Mouse (Mus musculus) frontal cortex, postnatal 14 days (tissue): ENCODE results near the gene Plppr2.

ENCODE experiments used
- DNase-seq, 2 experiments: peaks; one replicate each; pipeline ENCODE4 v3.0.0; 2022; ENCODE audit warnings: low spot score in 2 of 2

Plppr2 gene

DNA sequence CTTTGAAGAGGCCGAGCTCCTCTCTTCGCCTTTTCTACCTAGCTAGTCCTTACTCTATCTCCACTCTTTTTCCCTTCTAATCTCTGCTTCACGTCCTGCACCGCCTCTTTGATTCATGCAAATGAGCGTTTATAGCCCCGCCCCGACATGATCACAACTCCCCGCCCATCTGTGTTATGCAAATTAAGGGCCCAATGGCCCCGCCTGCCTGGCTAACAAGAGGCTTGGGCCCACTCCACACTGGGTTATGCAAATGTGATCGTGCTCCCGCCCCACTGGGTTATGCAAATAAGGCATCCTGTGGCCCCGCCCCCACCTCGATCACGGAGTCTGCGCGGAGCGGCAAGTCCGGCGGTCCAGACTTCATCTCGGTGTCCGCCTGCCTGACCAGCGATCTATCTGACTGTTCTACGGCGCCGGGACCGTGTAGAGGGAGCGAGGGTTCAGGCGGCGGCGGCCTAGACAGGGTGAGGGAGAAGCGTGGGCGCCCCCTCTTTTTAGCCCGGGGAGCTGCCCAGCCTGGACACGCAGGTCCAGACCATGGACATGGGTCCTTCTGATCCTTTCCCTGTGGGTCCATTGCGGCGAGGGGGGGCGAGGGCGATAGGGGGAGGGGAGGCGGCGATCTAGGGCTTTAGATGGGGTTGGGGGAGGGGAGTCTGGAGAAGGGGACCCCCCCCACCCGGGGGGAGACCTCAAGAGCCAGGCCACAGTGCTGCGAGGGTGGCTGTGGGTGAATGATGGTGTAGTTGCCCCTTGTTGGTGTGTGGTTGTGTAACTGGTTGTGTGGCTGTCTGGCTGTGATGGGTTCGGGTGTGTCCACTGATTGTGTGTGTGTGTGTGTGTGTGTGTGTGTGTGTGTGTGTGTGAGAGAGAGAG, at the start of gene Plppr2:
Gene Plppr2 (plus strand): TSS at position 342 of the 879 bp plus-strand sequence.
- peak; percentile 96 to 98 for DNase-seq

DNA sequence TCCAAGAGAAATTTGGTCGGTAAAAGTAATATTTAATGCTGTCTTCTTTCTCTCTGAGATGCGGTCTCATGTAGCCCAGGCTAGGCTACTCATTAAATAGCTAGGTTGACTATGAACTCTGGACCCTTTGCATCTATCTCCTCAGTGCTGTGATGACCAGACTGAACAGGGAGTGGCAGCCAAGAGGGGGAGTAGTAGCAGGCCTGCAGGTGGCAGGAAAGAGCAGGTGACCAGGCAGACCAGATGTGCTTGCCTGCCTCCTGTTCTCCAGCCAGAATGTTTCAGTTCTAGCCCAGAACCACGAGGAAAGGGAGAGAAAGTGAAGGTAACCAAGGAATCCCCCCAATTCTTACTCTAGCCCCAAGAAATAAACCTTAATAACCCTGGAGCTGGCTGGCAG, 47.6 kb upstream of the Plppr2 start:
- DNase-seq, result no peak

DNA sequence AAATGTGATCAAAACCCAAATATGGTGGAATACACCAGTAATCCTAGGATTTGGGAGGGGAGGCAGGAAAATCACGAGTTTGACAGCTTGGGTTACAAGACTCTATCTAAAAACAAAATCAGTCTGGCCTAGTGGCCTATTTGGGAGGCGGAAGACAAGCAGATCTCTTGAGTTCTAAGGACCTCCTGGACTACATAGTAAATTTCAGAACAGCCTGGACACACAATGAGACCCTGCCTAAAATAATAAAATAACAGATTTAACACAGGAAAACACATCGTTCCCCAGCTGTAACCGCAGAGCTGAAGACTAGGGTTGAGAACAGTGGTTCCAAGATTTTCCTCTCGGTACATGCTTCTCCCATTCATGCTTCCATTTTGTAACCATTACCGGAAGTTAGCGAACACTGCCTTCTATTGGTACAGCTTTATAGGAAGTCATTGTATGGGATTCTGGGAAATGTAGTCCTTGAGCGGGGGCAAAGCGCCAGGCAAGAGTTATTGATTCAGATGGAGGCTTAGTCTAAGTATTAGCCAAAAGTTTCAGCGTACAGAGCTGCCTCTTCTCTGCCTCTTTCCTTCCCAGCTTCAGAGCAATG, 35.5 kb upstream of the Plppr2 start:
- peak; percentile 38 to 52 for DNase-seq

DNA sequence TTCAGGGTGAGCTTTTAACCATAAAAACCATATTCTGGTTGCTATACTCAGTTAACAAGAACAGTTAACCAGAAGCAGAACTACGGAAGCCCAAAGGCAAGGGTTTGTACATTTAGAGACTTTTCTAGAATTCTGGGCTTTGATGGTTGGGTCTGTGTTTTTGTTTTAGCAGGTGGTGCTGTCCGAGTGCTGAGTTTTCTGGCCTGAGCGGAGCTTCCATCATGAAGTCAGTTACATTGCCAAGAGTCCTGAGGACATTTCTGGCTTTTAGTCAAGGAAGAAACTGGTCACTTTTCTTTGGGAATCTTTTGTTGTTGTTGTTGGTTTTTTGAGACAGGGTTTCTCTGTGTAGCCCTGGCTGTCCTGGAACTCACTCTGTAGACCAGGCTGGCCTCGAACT, 32.8 kb upstream of the Plppr2 start:
- no peak for DNase-seq

DNA sequence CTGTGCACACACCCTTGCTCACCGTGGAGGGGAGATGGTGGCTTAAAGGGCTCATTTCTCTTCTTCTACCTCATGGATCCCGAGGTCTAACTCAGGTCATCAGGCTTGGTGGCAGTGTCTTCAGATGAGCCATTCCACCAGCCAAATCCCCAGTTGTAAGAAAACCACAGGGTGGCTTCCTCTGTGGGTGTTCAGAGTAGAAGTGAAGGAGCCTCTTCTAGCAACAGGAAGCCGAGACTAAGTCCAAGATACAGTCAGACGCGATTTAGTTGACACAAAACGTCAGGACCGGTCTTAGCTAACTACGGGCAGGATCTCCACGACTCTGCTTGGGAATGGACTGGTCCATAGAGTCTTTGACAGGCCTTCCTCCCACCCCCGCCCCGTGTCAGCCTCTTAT, 28.6 kb upstream of the Plppr2 start:
- no peak for DNase-seq

DNA sequence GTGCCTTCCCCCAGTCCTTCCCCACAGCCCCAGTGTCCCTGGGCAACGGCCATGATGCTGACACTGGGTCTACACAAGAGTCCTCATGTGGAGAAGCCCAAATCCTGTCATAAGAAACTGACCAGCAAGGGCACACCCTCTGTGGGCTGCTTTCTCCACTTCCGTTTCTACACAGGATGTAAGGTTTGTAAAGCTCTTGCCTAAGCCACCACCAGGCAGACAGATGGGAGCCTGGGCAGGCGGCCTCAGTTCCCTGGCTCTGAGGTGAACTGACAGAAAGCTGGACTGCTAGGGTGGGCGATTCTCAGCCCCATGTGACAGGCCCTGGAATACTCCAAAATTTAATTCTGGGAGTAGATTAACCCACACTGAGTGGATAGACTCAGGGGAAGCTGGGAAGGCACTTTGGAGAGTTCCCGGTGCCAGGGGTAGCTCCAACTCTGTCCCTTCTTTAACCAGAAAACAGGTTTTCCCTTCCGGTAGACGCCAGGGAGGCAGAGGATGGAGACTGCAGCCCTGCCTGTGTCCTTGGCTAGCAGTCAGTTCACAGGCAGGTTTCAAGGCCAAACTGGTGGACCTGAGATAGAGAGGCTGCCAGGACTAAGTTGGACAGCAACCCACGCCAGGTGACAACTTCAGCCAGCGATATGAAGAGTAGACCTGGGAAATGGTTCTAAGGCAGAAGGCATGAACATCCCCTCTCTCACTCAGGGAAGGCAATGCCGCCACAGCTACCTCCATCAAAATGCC, 27.2 kb upstream of the Plppr2 start:
- no peak for DNase-seq

DNA sequence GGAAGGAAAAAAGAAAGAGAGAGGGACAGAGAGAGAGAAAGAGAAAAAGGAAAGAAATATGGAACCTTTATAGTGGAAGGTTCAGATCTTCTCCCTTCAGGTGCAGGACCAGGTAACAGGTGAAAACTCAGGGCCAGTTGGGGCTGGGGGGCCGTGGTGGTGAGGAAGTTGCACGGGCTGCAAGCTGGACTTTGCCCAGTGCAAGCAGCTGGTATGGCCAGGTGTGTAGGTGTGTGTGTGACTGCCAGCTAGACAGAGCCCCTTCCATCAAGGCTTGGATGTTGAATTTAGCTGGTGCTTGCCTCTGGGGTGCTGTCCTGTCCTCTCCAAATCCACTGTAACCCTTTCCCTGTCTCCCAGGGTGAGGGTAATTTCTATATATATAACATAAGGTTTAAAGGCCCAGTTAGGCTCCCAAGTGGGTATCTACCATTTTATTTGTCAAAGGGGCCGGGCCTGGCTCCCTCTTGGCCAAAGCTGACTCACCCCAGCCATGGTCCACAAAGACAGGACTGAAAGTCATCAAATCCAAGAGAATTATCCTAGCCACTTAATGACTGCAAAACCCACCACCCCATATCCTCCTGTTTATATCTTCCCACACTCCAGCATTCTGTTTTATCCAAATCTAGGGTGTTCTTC, 19.9 kb upstream of the Plppr2 start:
- DNase-seq, result no peak

DNA sequence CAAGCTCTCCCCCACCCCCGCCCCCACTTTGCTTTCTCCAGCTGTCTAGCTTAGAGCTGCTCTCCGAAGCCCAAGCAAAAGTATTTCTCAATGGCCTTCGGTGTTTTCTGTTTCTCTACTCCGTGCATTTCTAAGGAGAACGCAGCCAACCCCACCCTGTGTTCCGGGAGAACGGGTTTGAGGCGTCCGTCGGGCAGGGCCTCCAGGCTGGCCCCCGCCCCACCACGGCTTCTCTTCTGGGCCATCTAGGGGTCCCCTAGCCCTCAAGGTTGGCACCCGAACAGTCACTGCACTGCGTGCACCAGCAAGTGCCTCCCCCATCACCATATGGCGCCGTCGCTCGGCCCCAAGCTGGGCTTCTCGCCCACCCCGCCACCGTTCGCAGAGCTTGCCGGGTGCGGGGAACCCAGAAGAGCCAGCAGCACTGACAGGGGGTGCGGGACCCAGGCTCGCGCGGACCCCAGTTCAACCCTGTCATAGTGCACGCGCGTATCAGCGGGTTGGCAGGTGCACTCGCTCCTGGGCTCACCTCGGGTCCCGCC, 19.3 kb upstream of the Plppr2 start:
- DNase-seq, result peak; percentile 68 to 71

DNA sequence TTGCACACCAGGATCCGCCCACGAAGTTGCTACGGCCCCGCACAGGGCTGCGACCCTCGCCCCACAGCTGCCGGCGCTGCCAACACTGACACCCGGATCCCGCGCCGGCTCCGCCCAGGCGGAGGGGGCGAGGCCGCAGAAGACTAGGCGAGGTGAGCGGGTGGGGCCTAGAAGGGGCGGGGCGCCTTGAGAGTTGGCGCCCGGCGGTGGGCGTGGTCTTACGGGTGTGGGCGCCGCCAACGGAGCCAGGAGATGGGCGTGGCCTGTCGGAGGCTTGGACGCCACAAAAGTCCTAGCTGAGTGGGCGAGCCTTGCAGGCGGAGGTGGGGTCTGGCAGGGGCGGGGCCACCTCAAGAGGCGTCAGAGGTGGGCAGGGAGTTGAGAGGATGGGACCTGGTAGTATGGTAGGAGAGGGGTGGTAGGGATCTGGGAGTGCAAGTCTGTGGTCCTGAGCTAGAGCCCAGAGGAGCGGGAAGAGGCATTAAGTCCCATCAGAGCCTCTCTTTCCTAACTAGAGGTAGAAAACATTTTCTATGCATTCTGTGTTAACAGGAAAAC, 18.7 kb upstream of the Plppr2 start, which contains the start of gene Rab3d:
Gene Rab3d (minus strand): TSS at position 158 of the 558 bp plus-strand sequence.
- DNase-seq, result peak; percentile 80 to 82

DNA sequence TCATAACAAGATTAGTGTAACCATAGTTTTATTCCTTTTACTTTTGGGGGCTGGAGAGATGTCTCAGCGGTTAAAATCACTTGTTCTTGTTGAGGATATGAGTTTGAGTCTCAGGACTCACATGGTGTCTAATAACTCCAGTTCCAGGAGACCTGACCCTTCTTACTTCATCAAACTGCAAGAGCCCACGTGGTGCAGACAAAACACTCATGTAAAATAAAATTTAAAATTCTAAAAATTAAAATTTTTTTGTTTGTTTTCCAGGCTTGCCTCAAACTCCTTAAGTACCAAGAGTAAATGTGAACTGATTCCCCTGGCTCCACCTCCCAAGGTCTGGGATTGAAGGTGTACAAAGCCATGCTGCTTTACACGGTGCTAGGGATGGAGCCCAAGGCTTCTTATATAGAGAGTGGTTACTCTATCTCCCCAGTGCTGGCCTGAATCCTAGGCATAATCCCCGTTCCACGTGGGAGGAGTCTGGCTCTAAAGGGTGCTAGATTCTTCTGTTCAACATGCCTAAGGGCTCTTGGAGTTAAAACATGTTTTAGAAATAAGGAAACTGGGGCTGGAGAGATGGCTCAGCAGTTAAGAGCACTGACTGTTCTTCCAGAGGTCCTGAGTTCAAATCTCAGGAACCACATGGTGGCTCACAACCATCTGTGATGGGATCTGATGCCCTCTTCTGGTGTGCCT, 18.0 kb upstream of the Plppr2 start:
- no peak for DNase-seq

DNA sequence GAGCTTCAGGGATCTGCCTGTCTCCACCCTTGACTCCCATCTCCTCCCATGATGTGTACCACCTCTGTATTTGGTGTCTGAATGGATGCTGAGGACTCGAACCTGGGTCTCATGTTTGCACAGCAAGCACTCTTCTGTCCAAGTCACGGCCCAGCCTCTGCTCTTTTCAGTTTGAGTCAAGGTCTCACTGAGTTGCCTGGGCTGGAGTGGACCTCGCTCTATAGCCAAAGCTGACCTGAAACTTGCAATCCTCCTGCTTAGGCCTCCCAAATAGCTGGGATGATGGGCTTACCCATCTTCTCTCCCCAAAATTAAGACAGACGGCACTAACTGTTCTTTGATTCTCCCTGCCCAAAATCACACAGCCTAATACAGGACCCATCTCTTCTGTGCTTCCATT, 13.8 kb upstream of the Plppr2 start:
- DNase-seq, result no peak

DNA sequence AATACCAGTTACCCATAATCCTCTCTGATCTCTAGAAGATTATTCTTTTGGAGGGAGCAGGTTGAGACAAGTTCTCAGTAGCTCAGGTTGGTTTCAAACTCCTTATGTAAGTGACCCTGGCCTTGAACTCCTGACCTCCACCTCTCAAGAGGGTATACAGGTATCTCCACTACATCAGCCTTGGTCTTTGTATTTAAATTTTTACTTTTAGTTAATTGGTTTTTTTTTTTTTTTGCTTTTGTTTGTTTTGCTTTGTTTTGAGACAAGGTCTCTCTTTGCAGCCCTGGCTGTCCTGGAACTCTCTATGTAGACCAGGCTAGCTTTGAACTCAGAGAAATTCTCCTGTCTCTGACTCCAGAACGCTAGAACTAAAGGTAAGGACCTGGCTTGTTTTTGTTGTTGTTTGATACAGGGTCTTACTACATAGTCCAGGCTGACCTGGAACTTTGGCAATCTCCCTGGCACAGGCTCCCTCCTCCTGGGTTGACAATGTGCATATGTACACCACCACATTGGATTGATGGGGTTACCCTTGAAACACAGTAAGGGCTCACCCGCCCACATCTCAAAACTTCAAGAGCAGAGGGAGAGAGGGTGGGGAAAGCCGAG, 13.2 kb upstream of the Plppr2 start:
- DNase-seq, result no peak

DNA sequence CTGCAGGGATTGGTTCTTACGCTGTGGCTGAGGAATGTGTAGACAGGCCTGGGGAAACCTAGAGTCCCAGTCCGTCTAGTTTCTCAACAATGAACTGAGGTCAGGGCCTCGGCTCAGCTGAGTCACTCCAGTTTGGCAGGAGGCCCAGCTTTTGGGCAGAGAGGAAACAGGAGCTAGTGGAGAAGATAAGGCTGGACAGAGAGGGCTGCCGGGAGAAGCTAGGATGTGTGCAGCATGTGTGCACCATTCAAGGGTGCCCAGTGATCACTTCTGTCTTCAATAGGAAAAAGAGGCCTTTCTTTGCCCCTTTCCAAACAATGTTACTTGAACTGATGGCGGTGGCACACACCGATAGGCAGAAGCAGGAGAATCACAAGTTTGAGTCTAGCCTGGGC, 12.7 kb upstream of the Plppr2 start:
- DNase-seq, result no peak

DNA sequence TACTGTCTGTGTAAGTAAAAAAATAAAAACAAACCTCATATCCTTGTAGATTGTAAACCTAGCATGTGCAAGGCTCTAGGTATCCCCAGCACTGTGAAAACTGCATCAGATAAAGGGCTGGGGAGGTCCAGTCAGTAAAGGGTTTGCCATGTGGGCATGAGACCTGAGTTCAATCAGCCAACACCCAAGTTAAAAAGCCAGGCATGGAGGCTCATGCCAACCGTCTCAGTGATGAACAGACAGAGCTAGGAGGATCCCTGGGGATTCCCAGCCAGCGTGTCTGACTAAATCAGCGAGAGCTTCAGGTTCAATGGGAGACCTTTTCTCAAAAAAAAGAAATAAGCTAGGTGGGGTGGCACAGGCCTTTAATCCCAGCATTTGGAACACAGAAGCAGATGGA, 11.8 kb upstream of the Plppr2 start:
- no peak for DNase-seq

DNA sequence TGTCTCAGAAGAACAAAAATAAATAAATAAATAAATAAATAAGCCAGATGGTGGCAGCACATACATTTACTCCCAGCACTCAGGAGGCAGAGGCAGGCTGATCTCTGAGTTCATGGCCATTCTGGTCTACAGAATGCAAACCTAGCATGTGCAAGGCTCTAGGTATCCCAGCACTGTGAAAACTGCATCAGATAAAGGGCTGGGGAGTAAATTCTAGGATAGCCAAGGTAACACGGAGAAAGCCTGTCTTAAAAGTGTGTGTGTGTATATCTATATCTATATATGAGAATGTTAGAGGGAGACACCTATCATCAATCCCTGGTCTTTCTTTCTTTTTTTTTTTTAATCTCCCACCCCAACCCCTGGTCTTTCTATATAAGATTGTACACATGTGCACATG, 11.3 kb upstream of the Plppr2 start:
- DNase-seq, result no peak

DNA sequence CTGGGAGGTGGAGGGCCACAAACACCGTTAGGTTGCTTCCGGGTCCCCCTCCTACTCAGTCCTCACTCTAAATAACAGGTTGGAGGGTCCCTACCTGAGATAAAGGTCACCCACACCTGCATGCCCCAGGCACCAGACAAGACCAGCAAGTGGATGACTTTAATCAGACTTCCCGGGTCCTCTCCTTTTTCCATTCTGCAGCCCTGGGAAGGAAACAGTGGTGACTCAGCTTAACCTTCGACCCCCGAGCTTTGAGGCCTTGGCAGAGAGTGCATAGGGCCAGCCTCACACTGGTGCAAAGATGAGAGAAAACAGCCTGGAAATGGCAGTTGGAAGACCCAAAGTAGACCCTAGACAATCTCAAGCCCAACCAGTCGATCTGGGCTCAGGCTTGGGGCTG, 10.7 kb upstream of the Plppr2 start:
- DNase-seq, result no peak

DNA sequence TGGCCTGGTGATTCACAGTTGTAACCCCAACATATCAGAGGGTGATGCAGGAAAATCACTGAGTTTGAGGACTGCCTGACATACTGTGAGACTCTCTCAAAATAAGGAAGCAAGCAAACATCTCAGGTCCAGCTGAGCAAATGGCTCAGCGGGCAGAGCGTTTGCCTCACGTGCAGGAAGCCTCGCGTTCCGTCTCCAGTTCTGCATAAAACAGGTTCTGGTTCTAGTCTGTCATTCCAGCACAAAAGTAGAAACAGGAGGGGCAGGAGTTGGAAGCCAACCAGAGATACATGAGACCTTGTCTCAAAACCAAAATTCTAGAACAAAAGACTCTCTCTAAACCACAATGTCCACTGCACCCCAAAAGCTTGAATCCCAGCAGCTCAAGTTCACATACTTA, 10.0 kb upstream of the Plppr2 start:
- no peak for DNase-seq

DNA sequence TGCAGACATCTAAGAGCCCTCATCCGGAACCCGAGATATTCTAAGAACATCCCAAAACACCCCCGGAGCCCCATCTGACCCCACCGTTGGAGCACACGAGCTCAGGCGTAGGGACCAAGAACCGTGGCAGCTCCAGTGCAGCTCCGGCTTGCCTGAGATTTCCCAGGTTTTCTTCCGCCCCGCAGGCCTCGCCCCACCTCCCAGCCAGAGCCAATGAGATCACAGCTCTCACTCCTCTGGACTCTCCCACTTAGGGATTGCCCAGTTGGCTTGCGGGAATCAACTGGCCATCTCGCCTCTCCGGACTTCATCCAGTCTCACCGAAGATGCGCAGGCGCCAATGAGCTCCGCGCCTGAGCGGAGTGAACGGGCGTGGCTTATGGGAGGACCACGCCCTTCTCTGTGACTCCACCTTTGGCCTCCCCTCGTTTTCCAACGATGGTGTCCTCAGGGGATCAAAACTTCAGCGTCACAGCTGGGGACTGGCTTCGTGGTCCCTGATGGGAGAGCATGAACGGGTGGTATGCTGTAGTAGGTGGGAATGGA, 9.6 kb upstream of the Plppr2 start, which contains the start of the genes Ccdc159 and Tmem205:
Gene Ccdc159 (plus strand): TSS at position 264 of the 546 bp plus-strand sequence.
Gene Tmem205 (minus strand): TSS at position 349 of the 546 bp plus-strand sequence.
- DNase-seq, result peak; percentile 83 to 93

DNA sequence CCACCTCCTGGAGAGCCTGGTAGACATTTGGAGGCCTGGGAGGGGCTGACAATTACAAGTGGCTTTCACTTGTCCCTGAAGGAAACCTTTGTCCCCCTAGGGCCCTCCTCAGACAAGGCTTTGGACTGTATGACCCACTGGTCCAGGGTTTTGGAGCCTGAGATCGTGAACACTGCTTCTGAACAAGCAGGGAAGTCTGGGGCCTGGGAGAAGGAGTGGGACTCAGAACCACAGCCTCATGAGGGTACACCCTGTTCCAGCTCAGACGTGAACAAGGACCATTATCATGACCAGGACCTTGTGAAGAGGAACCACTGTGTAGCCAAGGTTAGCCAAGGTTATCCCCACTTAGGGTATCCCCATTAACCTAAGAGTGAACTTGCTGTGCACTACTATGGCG, 7.6 kb upstream of the Plppr2 start:
- DNase-seq, result no peak

DNA sequence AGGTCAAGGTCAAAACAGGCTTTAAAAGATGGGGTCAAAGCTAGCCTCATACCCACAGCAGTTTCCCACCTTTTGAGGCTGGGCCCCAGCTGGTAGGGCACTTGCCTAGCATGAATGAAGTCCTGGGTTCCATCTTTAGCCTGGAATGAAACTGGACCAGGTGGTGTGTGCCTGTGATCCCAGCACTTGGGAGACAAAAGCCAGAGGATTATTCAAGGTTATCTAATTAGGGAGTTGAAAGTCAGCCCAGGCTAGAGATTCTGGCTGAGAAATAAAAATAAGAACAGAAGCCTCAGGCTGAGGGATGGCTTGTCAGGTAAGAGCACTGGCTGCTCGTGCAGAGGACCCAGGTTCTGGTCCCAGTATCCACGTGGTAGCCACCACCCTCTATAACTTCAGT, 4.8 kb upstream of the Plppr2 start:
- DNase-seq, result no peak
